Mouse (Mus musculus): Measurements from ENCODE around the gene Hmgcr. TPM values are rescaled to one million over a fixed set of nuclear protein-coding genes. Genes with fewer than 3 reads are reported as not detected.

The Hmgcr gene
- polyA plus RNA-seq (2014; fragmentation: Nextera tagmentation; extraction: Ambion mirVana) = 155 and 163 TPM in 2 replicates

DNA sequence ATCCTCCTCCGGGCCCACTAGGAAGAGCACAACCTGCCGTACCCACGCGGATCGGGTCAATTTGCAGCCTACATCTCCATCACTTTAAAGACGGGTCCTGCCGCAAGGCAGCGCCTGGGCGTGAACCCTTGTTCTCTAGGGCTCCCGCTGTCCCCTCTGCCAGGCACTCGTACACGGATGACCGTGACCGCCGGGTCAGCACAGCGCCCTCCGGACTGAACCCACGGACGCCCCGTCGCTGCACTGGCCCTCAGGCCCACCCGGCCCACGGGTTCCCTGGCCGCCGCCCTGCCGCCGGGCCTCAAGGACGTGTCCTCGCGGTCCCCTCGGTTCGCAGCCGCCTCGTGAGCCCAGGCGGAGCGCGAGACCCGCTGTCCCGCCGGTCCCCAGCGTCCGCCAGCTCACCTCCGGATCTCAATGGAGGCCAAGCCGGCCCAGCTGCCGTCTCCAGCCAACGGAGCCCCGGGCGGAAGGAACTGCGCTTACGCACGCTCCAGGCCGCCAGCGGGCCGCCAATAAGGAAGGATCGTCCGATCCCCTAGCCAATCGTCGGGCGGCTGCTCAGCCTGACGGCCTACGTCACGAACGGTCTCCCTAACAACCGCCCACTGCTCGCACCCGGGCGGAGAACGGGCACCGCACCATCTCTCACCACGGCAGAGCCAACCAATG, at the start of gene Hmgcr:
Hmgcr (minus strand) TSS at position 531 of the 672 bp plus-strand sequence.
- peak; percentile 100 for ATAC-seq (replicated peaks; ENCODE audit: insufficient number of reproducible peaks, low FRiP score, low TSS enrichment, low read depth)
- H3K36me3 ChIP-seq (replicated peaks; ENCODE audit: control insufficient read depth, insufficient read depth, low read depth, low read length) = peaks cover 3% of the 10 kb centered on the region; the same call in 1 of the 2 replicates
- no peaks in the 10 kb centered on the region for H3K9me3 ChIP-seq (replicated peaks; ENCODE audit: control insufficient read depth, low read length)
- H3K9ac ChIP-seq (replicated peaks; ENCODE audit: low read length) = peak within 1 kb of the TSS; percentile 94
- H3K4me2 ChIP-seq (ENCODE audit: low read depth, low read length) = peak within 1 kb of the TSS; percentile 54
- no peaks in the 10 kb centered on the region; the same call in 1 of the 2 replicates for H3K4me1 ChIP-seq (ENCODE audit: control insufficient read depth, insufficient read depth, low read length)
- H3K4me3 ChIP-seq (ENCODE audit: low read depth, low read length) = peak within 1 kb of the TSS; percentile 98
- no peaks in the 10 kb centered on the region for H3K27me3 ChIP-seq (ENCODE audit: control insufficient read depth, insufficient read depth, low read length)
- WGBS = under 1% methylated on average over 70 of the region's 70 CpGs
- peak; percentile 98 for DNase-seq (ENCODE audit: low spot score)
- H3K27ac ChIP-seq (replicated peaks; ENCODE audit: low read depth, low read length) = peak within 1 kb of the TSS; percentile 88

DNA sequence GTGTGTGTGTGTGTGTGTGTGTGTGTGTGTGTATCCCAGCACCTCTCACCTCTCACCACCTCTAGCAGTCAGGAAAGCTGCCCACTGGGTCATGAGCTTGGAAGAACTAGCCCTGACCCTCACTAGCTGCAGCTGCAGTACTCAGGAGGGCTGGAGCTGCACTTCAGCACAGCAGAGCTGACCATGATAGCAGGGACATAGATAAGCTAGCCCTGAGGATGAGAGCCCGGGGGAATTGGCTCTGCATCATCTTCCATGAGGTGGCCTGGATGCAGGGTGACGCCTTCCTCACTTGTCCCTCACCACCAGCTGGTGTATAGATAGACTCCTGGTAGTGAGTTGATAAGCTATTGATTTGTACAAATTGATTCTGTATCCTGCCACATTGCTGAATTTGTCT, 49.3 kb upstream of the Hmgcr start:
- no peaks in the 10 kb centered on the region for H3K9me3 ChIP-seq (replicated peaks; ENCODE audit: control insufficient read depth, low read length)
- H3K36me3 ChIP-seq (replicated peaks; ENCODE audit: control insufficient read depth, insufficient read depth, low read depth, low read length) = no peaks in the 10 kb centered on the region
- H3K4me1 ChIP-seq (ENCODE audit: control insufficient read depth, insufficient read depth, low read length) = no peaks in the 10 kb centered on the region
- ATAC-seq (replicated peaks; ENCODE audit: insufficient number of reproducible peaks, low FRiP score, low TSS enrichment, low read depth) (no peak), DNase-seq (ENCODE audit: low spot score) (no peak)
- no peak overlapping the region for H3K27ac ChIP-seq (replicated peaks; ENCODE audit: low read depth, low read length)
- no peaks in the 10 kb centered on the region for H3K27me3 ChIP-seq (ENCODE audit: control insufficient read depth, insufficient read depth, low read length)
- H3K4me2 ChIP-seq (ENCODE audit: low read depth, low read length) = no peak overlapping the region
- no peak overlapping the region for H3K4me3 ChIP-seq (ENCODE audit: low read depth, low read length)
- WGBS = 91% methylated on average over 2 of the region's 2 CpGs
- H3K9ac ChIP-seq (replicated peaks; ENCODE audit: low read length) = no peak overlapping the region

DNA sequence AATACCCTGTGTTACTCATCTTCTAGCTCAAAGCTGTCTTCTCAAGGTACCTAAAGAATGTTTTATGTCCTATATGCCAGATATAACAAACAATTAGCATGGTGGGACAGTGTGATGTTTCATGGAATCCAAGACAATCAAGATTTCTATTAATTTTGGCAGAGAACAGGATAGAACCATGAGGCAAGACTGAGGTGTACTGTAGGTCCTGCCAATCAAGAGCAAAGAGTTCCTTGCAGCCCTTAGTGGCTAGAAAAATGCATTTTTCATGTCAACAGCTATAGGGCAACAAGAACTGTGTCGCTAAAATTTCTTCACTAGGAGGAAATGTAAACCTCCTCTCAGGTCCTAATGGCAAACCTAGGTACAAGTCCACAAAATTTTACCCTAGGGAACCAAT, 47.1 kb upstream of the Hmgcr start:
- Histone ChIP-seq H3K4me2 (ENCODE audit: low read depth, low read length) (no peak overlapping the region), H3K4me3 (ENCODE audit: low read depth, low read length) (no peak overlapping the region), H3K27ac (replicated peaks; ENCODE audit: low read depth, low read length) (no peak overlapping the region), H3K9me3 (replicated peaks; ENCODE audit: control insufficient read depth, low read length) (no peaks in the 10 kb centered on the region), H3K27me3 (ENCODE audit: control insufficient read depth, insufficient read depth, low read length) (no peaks in the 10 kb centered on the region), H3K9ac (replicated peaks; ENCODE audit: low read length) (no peak overlapping the region), H3K36me3 (replicated peaks; ENCODE audit: control insufficient read depth, insufficient read depth, low read depth, low read length) (no peaks in the 10 kb centered on the region), H3K4me1 (ENCODE audit: control insufficient read depth, insufficient read depth, low read length) (no peaks in the 10 kb centered on the region)
- DNase-seq (ENCODE audit: low spot score) (no peak), ATAC-seq (replicated peaks; ENCODE audit: insufficient number of reproducible peaks, low FRiP score, low TSS enrichment, low read depth) (no peak)
- WGBS = 62% methylated on average over 1 of the region's 1 CpGs

DNA sequence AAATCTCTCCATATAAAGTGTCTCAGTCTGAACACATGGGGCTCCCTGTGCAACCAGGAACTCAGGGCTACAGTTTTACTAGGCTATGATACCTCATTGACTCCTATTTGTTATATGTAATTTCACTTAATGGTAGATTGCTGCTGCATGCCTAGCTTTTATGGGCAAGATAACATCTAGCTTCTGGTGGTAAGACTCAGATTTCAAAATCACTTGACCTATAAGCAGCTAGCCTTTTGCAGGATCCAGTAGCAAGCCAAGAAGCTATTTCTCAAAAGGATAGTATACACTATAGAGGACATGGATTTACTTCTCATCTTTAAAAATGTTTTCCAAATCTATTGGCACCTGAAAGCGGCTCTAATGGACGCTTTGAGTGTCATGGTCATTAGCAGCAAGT, 45.6 kb upstream of the Hmgcr start:
- H3K9ac ChIP-seq (replicated peaks; ENCODE audit: low read length) = no peak overlapping the region
- DNase-seq (ENCODE audit: low spot score) (no peak), ATAC-seq (replicated peaks; ENCODE audit: insufficient number of reproducible peaks, low FRiP score, low TSS enrichment, low read depth) (no peak)
- H3K4me3 ChIP-seq (ENCODE audit: low read depth, low read length) = no peak overlapping the region
- no peak overlapping the region for H3K27ac ChIP-seq (replicated peaks; ENCODE audit: low read depth, low read length)
- no peaks in the 10 kb centered on the region for H3K9me3 ChIP-seq (replicated peaks; ENCODE audit: control insufficient read depth, low read length)
- H3K4me1 ChIP-seq (ENCODE audit: control insufficient read depth, insufficient read depth, low read length) = no peaks in the 10 kb centered on the region
- no peaks in the 10 kb centered on the region for H3K27me3 ChIP-seq (ENCODE audit: control insufficient read depth, insufficient read depth, low read length)
- WGBS = 94% methylated on average over 2 of the region's 2 CpGs
- H3K36me3 ChIP-seq (replicated peaks; ENCODE audit: control insufficient read depth, insufficient read depth, low read depth, low read length) = no peaks in the 10 kb centered on the region
- H3K4me2 ChIP-seq (ENCODE audit: low read depth, low read length) = no peak overlapping the region

DNA sequence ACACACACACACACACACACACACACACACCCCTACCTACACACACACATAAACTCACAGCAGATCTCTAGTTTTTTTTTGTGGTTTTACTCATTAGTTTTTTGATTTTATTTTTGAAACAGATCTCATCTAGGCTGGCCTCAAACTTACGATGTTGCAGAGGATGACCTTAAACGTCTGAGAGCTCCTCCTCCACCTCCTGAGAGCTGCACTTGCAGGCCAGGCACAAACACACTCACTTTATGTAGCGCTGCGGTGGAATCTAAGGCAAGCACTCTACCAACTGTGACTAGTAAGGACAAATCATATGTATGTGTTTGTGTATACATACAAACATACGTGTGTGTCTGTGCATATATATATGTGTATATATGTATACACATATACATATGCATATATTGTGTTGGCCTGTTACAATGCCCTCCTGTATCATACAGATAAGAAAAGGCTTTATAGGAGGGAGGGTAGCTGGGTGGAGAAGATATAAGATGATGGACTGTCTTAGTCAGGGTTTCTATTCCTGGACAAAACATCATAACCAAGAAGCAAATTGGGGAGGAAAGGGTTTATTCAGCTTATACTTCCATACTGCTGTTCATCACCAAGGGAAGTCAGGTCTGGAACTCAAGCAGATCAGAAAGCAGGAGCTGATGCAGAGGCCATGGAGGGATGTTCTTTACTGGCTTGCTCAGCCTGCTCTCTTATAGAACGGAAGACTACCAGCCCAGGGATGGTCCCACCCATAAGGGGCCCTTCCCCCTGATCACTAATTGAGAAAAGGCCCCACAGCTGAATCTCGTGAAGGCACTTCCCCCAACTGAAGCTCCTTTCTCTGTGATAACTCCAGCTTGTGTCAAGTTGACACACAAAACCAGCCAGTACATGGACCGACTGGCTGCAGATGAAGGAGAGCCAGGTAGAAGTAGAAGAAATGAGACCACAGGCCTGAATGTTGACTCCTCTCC, 38.8 kb upstream of the Hmgcr start:
- no peak for ATAC-seq (replicated peaks; ENCODE audit: insufficient number of reproducible peaks, low FRiP score, low TSS enrichment, low read depth)
- no peak overlapping the region for H3K9ac ChIP-seq (replicated peaks; ENCODE audit: low read length)
- no peaks in the 10 kb centered on the region for H3K36me3 ChIP-seq (replicated peaks; ENCODE audit: control insufficient read depth, insufficient read depth, low read depth, low read length)
- no peak overlapping the region for H3K27ac ChIP-seq (replicated peaks; ENCODE audit: low read depth, low read length)
- no peaks in the 10 kb centered on the region for H3K9me3 ChIP-seq (replicated peaks; ENCODE audit: control insufficient read depth, low read length)
- no peak overlapping the region for H3K4me3 ChIP-seq (ENCODE audit: low read depth, low read length)
- DNase-seq (ENCODE audit: low spot score) = no peak
- no peaks in the 10 kb centered on the region for H3K4me1 ChIP-seq (ENCODE audit: control insufficient read depth, insufficient read depth, low read length)
- H3K4me2 ChIP-seq (ENCODE audit: low read depth, low read length) = no peak overlapping the region
- WGBS = 73% methylated on average over 8 of the region's 8 CpGs
- no peaks in the 10 kb centered on the region for H3K27me3 ChIP-seq (ENCODE audit: control insufficient read depth, insufficient read depth, low read length)

DNA sequence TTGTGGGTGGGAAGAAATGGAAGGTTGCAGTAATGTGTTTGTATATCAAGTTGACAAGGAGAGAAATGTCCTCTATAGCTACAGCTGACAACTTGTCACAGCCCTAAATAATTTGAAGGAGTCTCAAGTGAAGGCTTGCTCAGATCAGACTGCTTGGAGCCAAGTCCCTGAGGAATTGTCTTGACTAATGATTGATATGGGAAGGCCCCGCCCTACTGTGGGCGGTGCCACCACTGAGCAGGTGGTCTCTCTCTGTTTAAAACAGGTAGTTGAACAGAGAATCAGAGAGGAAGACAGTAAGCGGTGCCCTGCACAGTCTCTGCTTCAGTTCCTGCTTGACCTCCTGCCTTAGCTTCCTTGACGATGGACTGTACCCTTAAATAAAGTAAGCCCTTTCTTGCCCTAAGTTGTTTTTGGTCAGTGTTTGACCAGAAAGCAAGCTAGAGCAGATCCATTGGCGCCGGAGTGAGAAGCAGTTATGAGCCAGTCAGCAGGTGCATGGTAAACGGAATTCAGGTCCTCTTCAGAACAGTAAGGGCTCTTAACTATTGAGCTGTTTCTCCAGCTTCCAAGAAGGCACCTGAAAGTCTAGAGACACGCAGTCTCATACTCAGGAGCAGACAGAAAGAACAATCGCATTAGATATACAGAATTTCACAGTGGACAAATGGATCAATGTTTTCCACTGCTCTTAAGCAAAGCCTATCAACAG, 32.0 kb upstream of the Hmgcr start:
- H3K4me3 ChIP-seq (ENCODE audit: low read depth, low read length) = no peak overlapping the region

DNA sequence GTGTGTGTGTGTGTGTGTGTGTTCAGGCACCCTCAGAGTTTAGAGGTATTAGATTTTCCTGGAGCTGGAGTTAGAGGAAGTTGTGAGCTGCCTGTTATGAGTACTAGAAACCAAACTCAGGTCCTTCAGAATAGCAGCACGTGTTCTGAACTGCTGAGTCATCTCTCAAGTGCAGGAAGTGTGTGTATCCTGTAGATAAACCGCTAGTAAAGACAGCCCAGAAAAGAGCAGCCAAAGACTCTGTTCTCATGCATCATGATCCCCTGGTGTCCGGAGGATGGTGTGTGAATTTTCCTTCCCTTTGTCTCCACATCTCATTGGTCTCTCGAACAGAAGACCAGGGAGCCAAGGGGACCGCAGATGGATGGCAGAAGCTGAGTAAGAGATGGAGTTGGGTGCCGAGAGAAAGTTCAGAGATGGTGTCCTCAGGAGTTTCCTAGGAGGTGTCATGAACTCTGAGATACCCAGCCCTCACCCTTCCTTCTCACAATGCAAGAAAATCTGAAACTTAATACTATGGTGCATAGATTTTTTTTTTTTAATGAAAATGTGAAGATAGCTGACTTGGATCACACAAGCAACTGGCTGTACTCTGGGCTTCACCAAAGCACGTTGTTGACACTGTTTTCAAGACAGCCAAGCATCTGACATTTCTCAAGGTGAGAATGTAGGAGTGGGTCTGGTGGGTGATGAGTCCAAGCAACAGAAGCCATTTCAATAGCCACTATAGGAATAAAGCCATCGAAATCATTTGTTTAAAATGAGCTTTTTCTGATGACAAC, 27.3 kb upstream of the Hmgcr start:
- Histone ChIP-seq H3K4me1 (ENCODE audit: control insufficient read depth, insufficient read depth, low read length) (no peaks in the 10 kb centered on the region), H3K36me3 (replicated peaks; ENCODE audit: control insufficient read depth, insufficient read depth, low read depth, low read length) (no peaks in the 10 kb centered on the region), H3K4me3 (ENCODE audit: low read depth, low read length) (no peak overlapping the region), H3K9ac (replicated peaks; ENCODE audit: low read length) (no peak overlapping the region), H3K27ac (replicated peaks; ENCODE audit: low read depth, low read length) (no peak overlapping the region), H3K4me2 (ENCODE audit: low read depth, low read length) (no peak overlapping the region), H3K9me3 (replicated peaks; ENCODE audit: control insufficient read depth, low read length) (no peaks in the 10 kb centered on the region), H3K27me3 (ENCODE audit: control insufficient read depth, insufficient read depth, low read length) (no peaks in the 10 kb centered on the region)
- ATAC-seq (replicated peaks; ENCODE audit: insufficient number of reproducible peaks, low FRiP score, low TSS enrichment, low read depth) (no peak), DNase-seq (ENCODE audit: low spot score) (peak; percentile 4)
- WGBS = 78% methylated on average over 8 of the region's 8 CpGs

More for the DNA sequence above, 32.0 kb upstream of the Hmgcr start:
- DNase-seq (ENCODE audit: low spot score) = no peak
- ATAC-seq (replicated peaks; ENCODE audit: insufficient number of reproducible peaks, low FRiP score, low TSS enrichment, low read depth) = no peak
- Histone ChIP-seq H3K27me3 (ENCODE audit: control insufficient read depth, insufficient read depth, low read length) (no peaks in the 10 kb centered on the region), H3K27ac (replicated peaks; ENCODE audit: low read depth, low read length) (no peak overlapping the region), H3K4me2 (ENCODE audit: low read depth, low read length) (no peak overlapping the region), H3K36me3 (replicated peaks; ENCODE audit: control insufficient read depth, insufficient read depth, low read depth, low read length) (no peaks in the 10 kb centered on the region), H3K4me1 (ENCODE audit: control insufficient read depth, insufficient read depth, low read length) (no peaks in the 10 kb centered on the region), H3K9ac (replicated peaks; ENCODE audit: low read length) (no peak overlapping the region), H3K9me3 (replicated peaks; ENCODE audit: control insufficient read depth, low read length) (no peaks in the 10 kb centered on the region)
- 70% methylated on average over 9 of the region's 9 CpGs for WGBS
